Mouse (Mus musculus) right cerebral cortex, postnatal 4 days (tissue): Measurements from ENCODE around the gene Dazap1.

ENCODE experiments used
- DNase-seq: peaks from one replicate; pipeline ENCODE4 v3.0.0-alpha.2; 2022

The Dazap1 gene

GRCm38 (mm10) chr10:80250059-80250458 lies 11.2 kb upstream of the Dazap1 start:
- DNase-seq, result no peak

GRCm38 (mm10) chr10:80250573-80250972 lies 10.7 kb upstream of the Dazap1 start:
- no peak for DNase-seq

- DNase-seq, result no peak
Measured at GRCm38 (mm10) chr10:80252011-80252410, 9.3 kb upstream of the Dazap1 start.

- DNase-seq, result no peak
Measured at GRCm38 (mm10) chr10:80252493-80253274, 8.6 kb upstream of the Dazap1 start.

- DNase-seq, result no peak
Measured at GRCm38 (mm10) chr10:80253551-80253950, 7.7 kb upstream of the Dazap1 start.

GRCm38 (mm10) chr10:80254331-80255297 lies 6.7 kb upstream of the Dazap1 start:
- no peak for DNase-seq

GRCm38 (mm10) chr10:80255881-80256535 lies 5.3 kb upstream of the Dazap1 start:
- peak; percentile 47 for DNase-seq

GRCm38 (mm10) chr10:80257936-80258335 lies 3.4 kb upstream of the Dazap1 start:
- no peak for DNase-seq

- DNase-seq, result no peak
Measured at GRCm38 (mm10) chr10:80258752-80259462, 2.4 kb upstream of the Dazap1 start.

- no peak for DNase-seq
Measured at GRCm38 (mm10) chr10:80259463-80259805, 1.9 kb upstream of the Dazap1 start.

- peak; percentile 70 for DNase-seq
Measured at GRCm38 (mm10) chr10:80259861-80260641, 1.2 kb upstream of the Dazap1 start.

- DNase-seq, result peak; percentile 84
Measured at GRCm38 (mm10) chr10:80261585-80261968, 291 bp downstream of the Dazap1 start.

- no peak for DNase-seq
Measured at GRCm38 (mm10) chr10:80262169-80262568, 883 bp downstream of the Dazap1 start.

GRCm38 (mm10) chr10:80262776-80263365 lies 1.6 kb downstream of the Dazap1 start:
- no peak for DNase-seq

- DNase-seq, result peak; percentile 99
Measured at GRCm38 (mm10) chr10:80264341-80265148, 3.3 kb downstream of the Dazap1 start.

GRCm38 (mm10) chr10:80265149-80265486 lies 3.8 kb downstream of the Dazap1 start:
- DNase-seq, result no peak

GRCm38 (mm10) chr10:80270099-80270498 lies 8.8 kb downstream of the Dazap1 start:
- DNase-seq, result no peak

GRCm38 (mm10) chr10:80270734-80271181 lies 9.5 kb downstream of the Dazap1 start:
- no peak for DNase-seq

- no peak for DNase-seq
Measured at GRCm38 (mm10) chr10:80271186-80271843, 10.0 kb downstream of the Dazap1 start.
